Mouse (Mus musculus): Measurements from ENCODE around the gene Tmem245.

DNA sequence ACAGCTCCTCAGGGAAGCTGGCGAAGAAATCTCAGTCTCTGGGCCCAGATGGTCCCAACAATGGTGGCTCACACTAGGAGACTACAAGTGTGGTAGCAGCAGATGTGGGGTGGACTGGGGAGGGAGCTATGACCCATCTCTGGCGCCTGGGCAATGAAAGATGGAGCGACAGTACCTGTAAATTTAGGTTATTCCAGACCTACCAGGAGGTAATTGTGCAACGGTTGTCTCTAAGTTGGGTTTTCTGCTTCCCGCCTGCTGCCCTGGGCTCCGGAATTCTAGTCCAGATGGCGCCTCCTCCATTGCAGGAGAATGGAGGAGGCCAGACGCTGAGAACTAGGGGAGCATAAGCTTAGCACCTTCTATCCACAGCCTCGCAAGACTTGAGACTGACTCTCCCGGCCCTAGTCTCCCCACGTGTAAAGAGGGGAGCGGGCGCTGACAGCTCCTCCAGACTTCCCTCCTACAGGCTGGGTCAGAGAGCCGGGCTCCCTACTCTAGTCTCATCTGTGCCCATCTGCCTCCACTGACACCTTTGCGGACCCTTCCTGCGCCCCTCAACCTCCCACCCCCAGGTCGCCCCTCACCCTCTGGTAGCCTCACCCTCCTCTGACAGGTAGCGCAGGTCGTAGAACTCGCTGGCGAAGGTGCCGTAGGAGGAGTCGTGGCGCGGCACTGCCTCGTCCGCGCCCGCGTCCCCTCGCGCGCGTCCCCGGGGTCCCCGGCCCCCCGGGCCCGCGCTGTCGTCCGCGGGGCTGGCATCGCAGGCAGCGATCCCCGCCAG lies 42.4 kb upstream of the Tmem245 start:
- no peak for TF ChIP-seq CTCF (IDR thresholded peaks at IDR 0.05; ENCODE audit: low read depth, low read length)
- no peak for TF ChIP-seq POLR2A (IDR thresholded peaks at IDR 0.05; ENCODE audit: extremely low read depth, insufficient read depth, low read length)

All from liver, adult 2 months (tissue).